Mouse (Mus musculus) stomach, postnatal 0 days (tissue): ENCODE measurements at regions not wholly inside any gene's neighbourhood (a gene's known extent, or its start where the extent isn't known, plus 50 kb on each side); places are given as distances from the start of the nearest gene placed in this dataset.

ENCODE experiments used
- ATAC-seq: fragments of 200-750 bp; cut with Nextera tagmentation; 2 replicates; pipeline ENCODE4 v1.8.0; 2017; ENCODE audit not compliant: low FRiP score, low TSS enrichment
- DNase-seq: peaks from one replicate; pipeline ENCODE4 v3.0.0-alpha.2; 2016; ENCODE audit warnings: low spot score
- H3K27ac ChIP-seq: fragments of 300-500 bp; sonication (generic); replicated peaks from 2 replicates; pipeline ENCODE4 v1.5.1; 2014; ENCODE audit warnings: mild to moderate bottlenecking, control low read depth
- H3K27me3 ChIP-seq: fragments of 300-500 bp; sonication (generic); 2 replicates; pipeline ENCODE4 v1.6.1; 2014; ENCODE audit warnings: low read length; ENCODE audit not compliant: control insufficient read depth, insufficient read depth
- H3K36me3 ChIP-seq: fragments of 300-500 bp; sonication (generic); 2 replicates; pipeline ENCODE4 v1.6.1; 2014; ENCODE audit warnings: low read length, mixed read lengths; ENCODE audit not compliant: control insufficient read depth, insufficient read depth
- H3K4me1 ChIP-seq: fragments of 300-500 bp; sonication (generic); replicated peaks from 2 replicates; pipeline ENCODE4 v1.6.1; 2014; ENCODE audit warnings: antibody characterized with exemption; ENCODE audit not compliant: control insufficient read depth, insufficient read depth
- H3K4me2 ChIP-seq: fragments of 300-500 bp; sonication (generic); replicated peaks from 2 replicates; pipeline ENCODE4 v1.6.1; 2014; ENCODE audit warnings: low read depth, mild to moderate bottlenecking, control low read depth, moderate library complexity
- H3K4me3 ChIP-seq: fragments of 300-500 bp; sonication (generic); 2 replicates; pipeline ENCODE4 v1.5.1; 2014; ENCODE audit warnings: low read depth, low read length, control low read depth
- H3K9ac ChIP-seq: fragments of 300-500 bp; sonication (generic); 2 replicates; pipeline ENCODE4 v1.6.1; 2014; ENCODE audit warnings: mild to moderate bottlenecking, low read length, control low read depth, mixed read lengths
- H3K9me3 ChIP-seq: fragments of 300-500 bp; sonication (generic); 2 replicates; pipeline ENCODE4 v1.6.1; 2016; ENCODE audit warnings: low read length; ENCODE audit not compliant: control insufficient read depth
- CTCF ChIP-seq: IDR thresholded peaks from 2 replicates; pipeline ENCODE4 v1.5.1; 2016; ENCODE audit warnings: antibody characterized with exemption, low read depth, mild to moderate bottlenecking, moderate library complexity
- EP300 ChIP-seq: optimal IDR thresholded peaks from 2 replicates; pipeline ENCODE3; 2016; ENCODE audit warnings: antibody characterized with exemption
- WGBS: fragments of 180-500 bp; shearing (Covaris S2); extraction: QIAGEN DNeasy Blood & Tissue Kit; methylation state at CpG from one replicate; pipeline ENCODE4 v1.1.7; 2014; 5-methylcytosine and 5-hydroxymethylcytosine counted together

- H3K27ac ChIP-seq: no peak overlapping the region
- ATAC-seq: no peak
- H3K4me3 ChIP-seq: no peak overlapping the region
These were observed 61.1 kb downstream of the Rtl1 start for GRCm38 (mm10) chr12:109539046-109539445.

GRCm38 (mm10) chr12:109538641-109539040 lies 61.5 kb downstream of the Rtl1 start:
- WGBS: 81% methylated on average over 3 of the region's 3 CpGs
- ATAC-seq: no peak
- H3K27ac ChIP-seq: no peak overlapping the region

More at GRCm38 (mm10) chr12:109539046-109539445, 61.1 kb downstream of the Rtl1 start:
- Histone ChIP-seq H3K36me3 (no peaks in the 10 kb centered on the region), H3K27me3 (no peaks in the 10 kb centered on the region), H3K9ac (no peak overlapping the region), H3K4me1 (peaks cover 4% of the 10 kb centered on the region; the same call in 1 of the 2 replicates), H3K4me2 (no peak overlapping the region), H3K9me3 (peaks cover 9% of the 10 kb centered on the region)
- 77% methylated on average over 8 of the region's 8 CpGs for WGBS
- DNase-seq: no peak
- TF ChIP-seq CTCF: no peak
- TF ChIP-seq EP300: no peak

GRCm38 (mm10) chr12:109536536-109536935 lies 63.6 kb downstream of the Rtl1 start:
- 58% methylated on average over 3 of the region's 3 CpGs for WGBS
- no peak overlapping the region for H3K4me2 ChIP-seq
- H3K4me1 ChIP-seq: peaks cover 8% of the 10 kb centered on the region
- ATAC-seq: no peak
- no peak for DNase-seq
- peaks cover 9% of the 10 kb centered on the region for H3K9me3 ChIP-seq
- no peaks in the 10 kb centered on the region for H3K27me3 ChIP-seq
- TF ChIP-seq CTCF: no peak
- TF ChIP-seq EP300: no peak
- H3K4me3 ChIP-seq: no peak overlapping the region
- no peak overlapping the region for H3K9ac ChIP-seq
- no peak overlapping the region for H3K27ac ChIP-seq
- H3K36me3 ChIP-seq: no peaks in the 10 kb centered on the region

More at GRCm38 (mm10) chr12:109538641-109539040, 61.5 kb downstream of the Rtl1 start:
- H3K36me3 ChIP-seq: no peaks in the 10 kb centered on the region
- no peak overlapping the region for H3K9ac ChIP-seq
- no peak overlapping the region for H3K4me2 ChIP-seq
- H3K4me1 ChIP-seq: peaks cover 4% of the 10 kb centered on the region; the same call in 1 of the 2 replicates
- no peaks in the 10 kb centered on the region for H3K27me3 ChIP-seq
- no peak for TF ChIP-seq EP300
- no peak for TF ChIP-seq CTCF
- no peak overlapping the region for H3K4me3 ChIP-seq
- peaks cover 9% of the 10 kb centered on the region for H3K9me3 ChIP-seq
- no peak for DNase-seq

- Histone ChIP-seq H3K4me1 (peaks cover 8% of the 10 kb centered on the region), H3K9me3 (0 out of 2 replicates have a peak, but pooled peaks cover 4% of the 10 kb centered on the region), H3K4me3 (no peak overlapping the region), H3K9ac (no peak overlapping the region), H3K27me3 (no peaks in the 10 kb centered on the region), H3K36me3 (no peaks in the 10 kb centered on the region), H3K4me2 (no peak overlapping the region), H3K27ac (peak overlapping the region; percentile 49; the same call in 1 of the 2 replicates)
- DNase-seq (no peak), ATAC-seq (peak; percentile 14; the same call in 1 of the 2 replicates)
- TF ChIP-seq EP300 (no peak), CTCF (no peak)
- WGBS: 21% methylated on average over 8 of the region's 8 CpGs
These were observed 67.7 kb downstream of the Rtl1 start for GRCm38 (mm10) chr12:109532392-109532791.

DNA sequence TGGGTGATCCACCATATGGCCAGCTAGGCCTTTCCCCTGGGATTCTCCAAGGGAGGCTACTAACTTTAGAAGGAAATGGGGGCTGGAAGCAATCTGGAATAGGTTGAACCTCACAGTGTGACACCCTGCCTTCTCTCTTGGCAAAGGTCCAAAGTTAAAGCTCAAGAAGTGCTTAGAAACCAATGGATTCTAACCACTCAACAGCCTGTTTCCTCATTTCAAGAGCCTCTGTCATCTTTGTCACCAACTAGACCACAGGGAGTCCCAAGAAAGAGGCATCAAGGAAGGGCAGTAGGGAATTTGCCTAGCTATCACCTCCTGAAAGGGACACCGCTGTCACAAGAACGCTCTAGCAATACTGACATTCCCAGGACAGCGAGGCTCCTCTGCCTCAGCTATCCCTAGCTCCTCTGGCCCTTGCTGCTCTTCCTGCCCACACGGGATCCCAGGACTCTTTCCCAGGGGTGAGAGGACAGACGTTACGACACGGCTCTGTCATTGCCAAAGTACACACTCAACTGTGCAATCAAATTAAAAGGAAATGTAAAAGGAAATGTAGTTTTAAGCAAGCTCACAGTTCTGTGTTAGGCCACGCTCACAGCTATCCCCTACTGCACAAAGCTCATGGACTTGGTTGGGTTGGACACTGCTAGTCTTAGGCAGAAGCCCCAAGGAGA lies 68.6 kb downstream of the Rtl1 start:
- Histone ChIP-seq H3K4me3 (no peak overlapping the region), H3K4me2 (no peak overlapping the region), H3K27ac (peak overlapping the region; percentile 49; the same call in 1 of the 2 replicates), H3K27me3 (no peaks in the 10 kb centered on the region), H3K36me3 (no peaks in the 10 kb centered on the region), H3K9ac (no peak overlapping the region), H3K4me1 (peaks cover 8% of the 10 kb centered on the region), H3K9me3 (0 out of 2 replicates have a peak, but pooled peaks cover 4% of the 10 kb centered on the region)
- TF ChIP-seq CTCF (no peak), EP300 (no peak)
- DNase-seq (no peak), ATAC-seq (no peak)
- 79% methylated on average over 8 of the region's 8 CpGs for WGBS
